Mouse (Mus musculus): ENCODE measurements around the gene Ccdc155. TPM values are rescaled to one million over a fixed set of nuclear protein-coding genes. Genes with fewer than 3 reads are reported as not detected.

Gene Ccdc155
- polyA plus RNA-seq, 1 experiment: 0.20 TPM

DNA sequence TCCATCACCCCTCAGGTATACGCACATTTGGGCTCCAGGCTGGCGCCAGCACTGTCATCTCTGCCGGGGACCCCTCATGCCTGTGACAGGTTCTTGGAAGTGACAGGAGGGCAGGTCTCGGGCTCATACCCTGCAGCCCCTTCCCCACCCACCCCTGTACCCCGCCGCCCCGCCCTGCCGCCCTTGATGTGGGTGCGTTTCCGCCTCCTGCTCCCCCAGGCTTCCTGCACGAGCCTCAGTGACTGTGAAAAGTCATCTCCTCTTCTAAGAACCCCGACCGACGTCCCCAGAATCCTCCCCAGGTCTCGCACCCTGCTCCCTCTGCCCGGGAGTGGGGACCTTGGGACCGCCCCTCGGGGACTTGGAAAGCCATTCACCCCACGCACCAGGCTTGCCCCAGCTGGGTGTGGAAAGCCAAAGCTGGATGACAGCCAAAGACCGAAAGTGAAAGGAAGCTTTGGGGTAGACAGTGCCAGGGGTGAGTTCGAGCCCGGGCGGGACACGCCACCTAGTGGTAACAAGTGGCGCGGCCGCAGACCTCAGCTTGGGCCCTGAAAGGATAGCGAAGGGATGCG lies 68.6 kb downstream of the Ccdc155 start, which contains the start of the genes Gm45713 and Flt3l:
Gm45713 (minus strand) TSS at position 239 of the 575 bp plus-strand sequence.
Flt3l (minus strand) TSS at position 440 of the 575 bp plus-strand sequence.
- Histone ChIP-seq H3K27me3 (ENCODE audit: control insufficient read depth, insufficient read depth, low read length) (no peaks in the 10 kb centered on the region), H3K4me3 (ENCODE audit: extremely low read depth, insufficient read depth, insufficient read length) (peak within 1 kb of the TSS; percentile 84), H3K27ac (ENCODE audit: insufficient read depth, low read length) (peak within 1 kb of the TSS; percentile 92), H3K4me1 (ENCODE audit: control insufficient read depth, insufficient read depth, insufficient read length) (peaks cover 5% of the 10 kb centered on the region; the same call in 1 of the 2 replicates), H3K36me3 (ENCODE audit: control insufficient read depth, insufficient read depth, low read length) (peaks cover 8% of the 10 kb centered on the region)
- TF ChIP-seq CTCF (IDR thresholded peaks at IDR 0.05; ENCODE audit: extremely low read depth, insufficient read depth, insufficient read length, insufficient replicate concordance): peak; percentile 97
- TF ChIP-seq POLR2A (IDR thresholded peaks at IDR 0.05; ENCODE audit: low read depth, low read length): no peak
- 1% methylated on average over 29 of the region's 29 CpGs for WGBS
- peak; percentile 78 to 86 for DNase-seq (ENCODE audit: low read depth in 1 of 2, low spot score in 2 of 2)

DNA sequence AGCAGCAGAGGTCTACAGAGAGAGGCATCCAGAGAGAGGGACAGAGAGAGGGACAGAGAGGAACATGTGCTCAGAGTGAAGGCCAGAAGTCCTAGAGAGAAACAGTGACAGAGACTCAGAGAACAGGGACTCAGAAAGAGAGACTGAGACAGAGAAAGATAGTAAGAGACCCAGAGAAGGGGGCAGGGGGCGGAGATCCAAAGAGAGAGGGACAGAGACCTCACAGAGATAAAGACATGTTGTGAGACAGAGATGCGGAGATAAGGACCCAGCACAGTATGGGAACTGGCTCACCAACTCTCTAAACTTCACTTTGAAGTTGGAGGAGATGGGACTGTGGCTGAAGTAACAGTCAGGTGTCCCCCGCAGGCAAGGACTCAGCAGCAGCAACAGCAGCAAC lies 69.3 kb downstream of the Ccdc155 start:
- TF ChIP-seq POLR2A (IDR thresholded peaks at IDR 0.05; ENCODE audit: low read depth, low read length): no peak
- no peak for TF ChIP-seq CTCF (IDR thresholded peaks at IDR 0.05; ENCODE audit: extremely low read depth, insufficient read depth, insufficient read length, insufficient replicate concordance)
- no peak for DNase-seq (ENCODE audit: low read depth in 1 of 2, low spot score in 2 of 2)
- H3K36me3 ChIP-seq (ENCODE audit: control insufficient read depth, insufficient read depth, low read length): peaks cover 8% of the 10 kb centered on the region
- peak overlapping the region; percentile 68 for H3K27ac ChIP-seq (ENCODE audit: insufficient read depth, low read length)
- WGBS: 62% methylated on average over 3 of the region's 3 CpGs
- peaks cover 5% of the 10 kb centered on the region; the same call in 1 of the 2 replicates for H3K4me1 ChIP-seq (ENCODE audit: control insufficient read depth, insufficient read depth, insufficient read length)
- H3K27me3 ChIP-seq (ENCODE audit: control insufficient read depth, insufficient read depth, low read length): no peaks in the 10 kb centered on the region
- H3K4me3 ChIP-seq (ENCODE audit: extremely low read depth, insufficient read depth, insufficient read length): peak overlapping the region; percentile 84

DNA sequence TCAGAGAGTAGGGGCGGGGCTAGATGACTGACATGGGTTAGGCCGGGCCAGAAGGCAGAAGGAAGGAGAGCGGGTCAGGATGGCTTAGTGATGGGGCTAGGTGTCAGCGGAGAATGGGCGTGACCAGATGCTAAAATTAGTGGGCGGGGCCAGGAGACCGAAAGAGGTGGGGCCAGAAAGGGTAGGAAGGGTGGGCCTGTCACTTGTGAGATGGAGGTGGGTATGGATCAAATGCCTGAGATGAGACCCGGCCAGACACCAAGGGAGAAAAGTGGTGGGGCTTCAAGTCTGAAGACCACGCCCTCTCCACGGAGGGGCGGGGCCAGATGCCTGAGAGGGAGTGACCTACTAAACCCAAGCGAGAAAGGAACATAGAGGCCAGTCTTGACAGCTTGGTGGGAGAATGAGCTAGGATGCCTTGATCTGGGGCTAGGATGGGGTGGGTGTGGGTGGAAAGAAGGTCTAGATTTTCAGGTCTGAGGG lies 70.1 kb downstream of the Ccdc155 start:
- Histone ChIP-seq H3K36me3 (ENCODE audit: control insufficient read depth, insufficient read depth, low read length) (peaks cover 8% of the 10 kb centered on the region), H3K27ac (ENCODE audit: insufficient read depth, low read length) (0 out of 2 replicates have a peak overlapping the region, but pooled peaks have one; percentile 68), H3K4me3 (ENCODE audit: extremely low read depth, insufficient read depth, insufficient read length) (no peak overlapping the region; the same call in 1 of the 2 replicates), H3K27me3 (ENCODE audit: control insufficient read depth, insufficient read depth, low read length) (no peaks in the 10 kb centered on the region), H3K4me1 (ENCODE audit: control insufficient read depth, insufficient read depth, insufficient read length) (peaks cover 5% of the 10 kb centered on the region; the same call in 1 of the 2 replicates)
- no peak for DNase-seq (ENCODE audit: low read depth in 1 of 2, low spot score in 2 of 2)
- no peak for TF ChIP-seq POLR2A (IDR thresholded peaks at IDR 0.05; ENCODE audit: low read depth, low read length)
- TF ChIP-seq CTCF (IDR thresholded peaks at IDR 0.05; ENCODE audit: extremely low read depth, insufficient read depth, insufficient read length, insufficient replicate concordance): no peak
- 25% methylated on average over 12 of the region's 12 CpGs for WGBS

Other genes starting within 250 kb of the Ccdc155 start
- gene Cpt1c, start 230.0 kb downstream of the Ccdc155 start, polyA plus RNA-seq (2012; rRNA removed): 4.8 and 6.1 TPM in 2 replicates
- gene Prmt1, start 218.3 kb downstream of the Ccdc155 start, polyA plus RNA-seq (2012; rRNA removed): 109 and 112 TPM in 2 replicates
- gene Irf3, start 207.2 kb downstream of the Ccdc155 start, polyA plus RNA-seq (2012; rRNA removed): 134 and 147 TPM in 2 replicates
- 33.2 and 38.5 TPM in 2 replicates for gene Bcl2l12, start 206.2 kb downstream of the Ccdc155 start, polyA plus RNA-seq (2012; rRNA removed)
- gene Scaf1, start 188.5 kb downstream of the Ccdc155 start, polyA plus RNA-seq (2012; rRNA removed): 59.0 and 65.4 TPM in 2 replicates
- gene Rras, start 186.9 kb downstream of the Ccdc155 start, polyA plus RNA-seq (2012; rRNA removed): 55.1 and 65.1 TPM in 2 replicates
- gene Prr12, start 152.0 kb downstream of the Ccdc155 start, polyA plus RNA-seq (2012; rRNA removed): 16.1 TPM in 2 replicates
- gene Nosip, start 142.5 kb downstream of the Ccdc155 start, polyA plus RNA-seq (2012; rRNA removed): 67.9 and 95.7 TPM in 2 replicates
- 19.9 and 27.6 TPM in 2 replicates for gene Prrg2, start 142.2 kb downstream of the Ccdc155 start, polyA plus RNA-seq (2012; rRNA removed)
- gene Rcn3, start 112.7 kb downstream of the Ccdc155 start, polyA plus RNA-seq (2012; rRNA removed): 96.5 and 100 TPM in 2 replicates
- gene Fcgrt, start 101.0 kb downstream of the Ccdc155 start, polyA plus RNA-seq (2012; rRNA removed): 64.4 and 75.4 TPM in 2 replicates
- gene Rps11, start 80.5 kb downstream of the Ccdc155 start, polyA plus RNA-seq (2012; rRNA removed): 273 and 325 TPM in 2 replicates
- gene Rpl13a, start 76.1 kb downstream of the Ccdc155 start, polyA plus RNA-seq (2012; rRNA removed): 1,860 and 2,797 TPM in 2 replicates
- 0.28 and 0.70 TPM in 2 replicates for gene Gm45713, start 68.7 kb downstream of the Ccdc155 start, polyA plus RNA-seq (2012; rRNA removed)
- 183 and 197 TPM in 2 replicates for gene Flt3l, start 68.5 kb downstream of the Ccdc155 start, polyA plus RNA-seq (2012; rRNA removed)
- gene Pih1d1, start 50.6 kb downstream of the Ccdc155 start, polyA plus RNA-seq (2012; rRNA removed): 45.2 and 48.7 TPM in 2 replicates
- 93.0 and 114 TPM in 2 replicates for gene Aldh16a1, start 50.3 kb downstream of the Ccdc155 start, polyA plus RNA-seq (2012; rRNA removed)
- 0.05 and 0.06 TPM in 2 replicates for gene Slc17a7, start 40.9 kb downstream of the Ccdc155 start, polyA plus RNA-seq (2012; rRNA removed)
- gene Gfy, start 25.3 kb downstream of the Ccdc155 start, polyA plus RNA-seq (2012; rRNA removed): not detected in 2 replicates
- not detected in 2 replicates for gene Pth2, start 23.9 kb downstream of the Ccdc155 start, polyA plus RNA-seq (2012; rRNA removed)
- gene Dkkl1, start 7.3 kb upstream of the Ccdc155 start, polyA plus RNA-seq (2012; rRNA removed): 2.1 and 2.8 TPM in 2 replicates
- 10.6 and 12.1 TPM in 2 replicates for gene Tead2, start 10.9 kb upstream of the Ccdc155 start, polyA plus RNA-seq (2012; rRNA removed)
- 1,116 and 1,582 TPM in 2 replicates for gene Cd37, start 34.2 kb upstream of the Ccdc155 start, polyA plus RNA-seq (2012; rRNA removed)
- gene Slc6a16, start 36.2 kb upstream of the Ccdc155 start, polyA plus RNA-seq (2012; rRNA removed): not detected in 2 replicates
- gene Slc6a21, start 72.6 kb upstream of the Ccdc155 start, polyA plus RNA-seq (2012; rRNA removed): 0.27 and 0.43 TPM in 2 replicates
- gene Trpm4, start 128.9 kb upstream of the Ccdc155 start, polyA plus RNA-seq (2012; rRNA removed): 7.9 and 10.0 TPM in 2 replicates
- gene Hrc, start 130.4 kb upstream of the Ccdc155 start, polyA plus RNA-seq (2012; rRNA removed): 0.04 and 0.09 TPM in 2 replicates
- gene Ppfia3, start 162.1 kb upstream of the Ccdc155 start, polyA plus RNA-seq (2012; rRNA removed): 0.22 and 0.27 TPM in 2 replicates
- 0.90 and 2.1 TPM in 2 replicates for gene Lin7b, start 165.7 kb upstream of the Ccdc155 start, polyA plus RNA-seq (2012; rRNA removed)
- gene Snrnp70, start 190.8 kb upstream of the Ccdc155 start, polyA plus RNA-seq (2012; rRNA removed): 273 and 277 TPM in 2 replicates
- gene Kcna7, start 200.8 kb upstream of the Ccdc155 start, polyA plus RNA-seq (2012; rRNA removed): 0.04 and 0.05 TPM in 2 replicates
- 0.12 and 0.33 TPM in 2 replicates for gene Ntf5, start 208.8 kb upstream of the Ccdc155 start, polyA plus RNA-seq (2012; rRNA removed)
- not detected in 2 replicates for gene Lhb, start 215.9 kb upstream of the Ccdc155 start, polyA plus RNA-seq (2012; rRNA removed)
- 12.4 and 14.4 TPM in 2 replicates for gene Gys1, start 230.0 kb upstream of the Ccdc155 start, polyA plus RNA-seq (2012; rRNA removed)
- 55.3 and 56.0 TPM in 2 replicates for gene Ruvbl2, start 233.2 kb upstream of the Ccdc155 start, polyA plus RNA-seq (2012; rRNA removed)

Data from spleen, adult 2 months (tissue).